Mouse (Mus musculus) stomach, postnatal 0 days (tissue): ENCODE measurements around the gene Phb.

Experiments
- CTCF ChIP-seq: IDR thresholded peaks from 2 replicates; pipeline ENCODE4 v1.5.1; 2016; ENCODE audit warnings: antibody characterized with exemption, low read depth, mild to moderate bottlenecking, moderate library complexity
- EP300 ChIP-seq: optimal IDR thresholded peaks from 2 replicates; pipeline ENCODE3; 2016; ENCODE audit warnings: antibody characterized with exemption

- TF ChIP-seq CTCF (no peak), EP300 (no peak)
Measured at GRCm38 (mm10) chr11:95712085-95712562, 45.4 kb downstream of the Phb start.
